Mouse (Mus musculus) telencephalon, adult 2 months (tissue): Measurements from ENCODE around the gene R3hdml.

Source experiments
- DNase-seq: peaks from one replicate; pipeline ENCODE4 v3.0.0-alpha.2; 2011; ENCODE audit warnings: low read depth, low spot score

Gene R3hdml

GRCm38 (mm10) chr2:163539321-163540040 is 47.4 kb downstream of the R3hdml start:
- DNase-seq: no peak

- DNase-seq: no peak
These were observed 48.4 kb downstream of the R3hdml start for GRCm38 (mm10) chr2:163540231-163541117.

- DNase-seq: no peak
These were observed 49.6 kb downstream of the R3hdml start for GRCm38 (mm10) chr2:163541568-163542182.

- DNase-seq: no peak
These were observed 50.6 kb downstream of the R3hdml start for GRCm38 (mm10) chr2:163542674-163543073.

- no peak for DNase-seq
These were observed 54.7 kb downstream of the R3hdml start for GRCm38 (mm10) chr2:163546623-163547318.

GRCm38 (mm10) chr2:163548822-163549221 is 56.7 kb downstream of the R3hdml start:
- DNase-seq: no peak

- no peak for DNase-seq
These were observed 57.7 kb downstream of the R3hdml start for GRCm38 (mm10) chr2:163549786-163550185.
